Mouse (Mus musculus): ENCODE results near the gene Cryl1.

- TF ChIP-seq CHD2 (IDR thresholded peaks at IDR 0.05; ENCODE audit: low read length) (no peak), USF1 (IDR thresholded peaks at IDR 0.05; ENCODE audit: low read depth, low read length) (no peak), CTCF (IDR thresholded peaks at IDR 0.05 in 2 of 3, conservative IDR thresholded peaks at IDR 0.05 in 1 of 3; ENCODE audit: control insufficient read depth in 1 of 3, insufficient read depth in 1 of 3, low read depth in 2 of 3, low read length in 3 of 3, poor library complexity in 1 of 3, severe bottlenecking in 1 of 3) (no peak), UBTF (IDR thresholded peaks at IDR 0.05; ENCODE audit: borderline replicate concordance, insufficient read depth, low read depth, low read length) (no peak)
These were observed at the start of gene Cryl1 for GRCm38 (mm10) chr14:57398065-57398757.

All from MEL (cell line).